Mouse (Mus musculus): Measurements from ENCODE around the gene 2010111I01Rik.

DNA sequence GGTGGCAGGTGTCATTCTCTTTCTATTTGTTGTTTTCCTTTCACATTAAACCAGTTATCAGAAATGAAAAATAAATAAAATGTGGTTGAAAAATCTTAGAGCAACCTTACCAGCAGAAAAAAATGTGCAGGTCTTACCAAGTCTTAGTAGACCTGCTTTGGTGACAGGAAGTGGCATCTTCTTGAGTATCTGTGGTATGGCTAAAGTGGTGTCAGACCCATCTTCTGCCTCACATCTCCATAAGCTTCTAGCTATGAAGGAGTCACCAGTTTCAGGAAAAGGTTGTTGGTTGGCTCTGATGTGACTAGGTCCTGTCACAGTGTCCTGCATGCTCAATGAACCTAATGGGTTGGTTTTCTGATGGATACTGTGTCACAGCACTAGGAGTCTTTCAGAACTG is 176.6 kb downstream of the 2010111I01Rik start:
- no peak for TF ChIP-seq CTCF (IDR thresholded peaks at IDR 0.05; ENCODE audit: borderline replicate concordance, insufficient read depth, low read length)
- no peak for TF ChIP-seq POLR2A (IDR thresholded peaks at IDR 0.05; ENCODE audit: low read depth, low read length)

Measured in embryonic fibroblast, embryonic 13.5 days (primary cell).